Mouse (Mus musculus) kidney, embryonic 15.5 days (tissue): ENCODE measurements at regions not wholly inside any gene's neighbourhood (a gene's known extent, or its start where the extent isn't known, plus 50 kb on each side); places are given as distances from the start of the nearest gene placed in this dataset.
"Not testable (repeated sequence)": the region's sequence is repeated elsewhere in the genome, so short reads cannot be mapped to it uniquely, and the experiment has no call there.

ENCODE experiments used
- ATAC-seq: fragments of 200-750 bp; cut with Nextera tagmentation; replicated peaks from 2 replicates; pipeline ENCODE4 v1.8.0; 2017; ENCODE audit warnings: moderate TSS enrichment; ENCODE audit not compliant: low FRiP score
- H3K27ac ChIP-seq: fragments of 300-500 bp; sonication (generic); 2 replicates; pipeline ENCODE4 v1.5.1; 2015; ENCODE audit warnings: mild to moderate bottlenecking, inconsistent platforms
- H3K27me3 ChIP-seq: fragments of 300-500 bp; sonication (generic); 2 replicates; pipeline ENCODE4 v1.6.1; 2015; ENCODE audit warnings: inconsistent platforms
- H3K36me3 ChIP-seq: fragments of 300-500 bp; sonication (generic); 2 replicates; pipeline ENCODE4 v1.6.1; 2015; ENCODE audit warnings: inconsistent platforms
- H3K4me1 ChIP-seq: fragments of 300-500 bp; sonication (generic); 2 replicates; pipeline ENCODE4 v1.6.1; 2015; ENCODE audit warnings: inconsistent platforms
- H3K4me2 ChIP-seq: fragments of 300-500 bp; sonication (generic); 2 replicates; pipeline ENCODE4 v1.6.1; 2015; ENCODE audit warnings: moderate library complexity, mild to moderate bottlenecking, inconsistent platforms
- H3K4me3 ChIP-seq: fragments of 300-500 bp; sonication (generic); replicated peaks from 2 replicates; pipeline ENCODE4 v1.5.1; 2015; ENCODE audit warnings: mild to moderate bottlenecking, inconsistent platforms
- H3K9ac ChIP-seq: fragments of 300-500 bp; sonication (generic); 2 replicates; pipeline ENCODE4 v1.6.1; 2015; ENCODE audit warnings: mild to moderate bottlenecking, inconsistent platforms
- H3K9me3 ChIP-seq: fragments of 300-500 bp; sonication (generic); replicated peaks from 2 replicates; pipeline ENCODE4 v1.6.1; 2016; ENCODE audit warnings: inconsistent platforms
- WGBS: fragments of 180-500 bp; shearing (Covaris S2); methylation state at CpG from one replicate; pipeline ENCODE4 v1.1.7; 2015; ENCODE audit warnings: mixed read lengths; 5-methylcytosine and 5-hydroxymethylcytosine counted together

- H3K27me3 ChIP-seq: no peaks in the 10 kb centered on the region
- no peaks in the 10 kb centered on the region for H3K9me3 ChIP-seq
- no peaks in the 10 kb centered on the region for H3K4me1 ChIP-seq
- no peaks in the 10 kb centered on the region for H3K36me3 ChIP-seq
- H3K4me3 ChIP-seq: no peak overlapping the region
- no peak overlapping the region for H3K9ac ChIP-seq
- H3K4me2 ChIP-seq: no peak overlapping the region
- H3K27ac ChIP-seq: no peak overlapping the region
- WGBS: 91% methylated on average over 2 of the region's 2 CpGs
- no peak for ATAC-seq
Observed at GRCm38 (mm10) chr14:54042286-54042685, 211.6 kb downstream of the Dad1 start.

GRCm38 (mm10) chr14:54040644-54041043, 213.3 kb downstream of the Dad1 start:
- no peak for ATAC-seq
- H3K4me1 ChIP-seq: no peaks in the 10 kb centered on the region
- no peak overlapping the region for H3K27ac ChIP-seq
- no peak overlapping the region for H3K9ac ChIP-seq
- no peak overlapping the region for H3K4me2 ChIP-seq
- no peaks in the 10 kb centered on the region for H3K27me3 ChIP-seq
- H3K9me3 ChIP-seq: no peaks in the 10 kb centered on the region
- H3K36me3 ChIP-seq: no peaks in the 10 kb centered on the region
- H3K4me3 ChIP-seq: no peak overlapping the region
- WGBS: 69% methylated on average over 2 of the region's 2 CpGs

GRCm38 (mm10) chr14:54034516-54034915, 219.4 kb downstream of the Dad1 start:
- H3K4me1 ChIP-seq: no peaks in the 10 kb centered on the region
- H3K27me3 ChIP-seq: no peaks in the 10 kb centered on the region
- no peak overlapping the region for H3K9ac ChIP-seq
- 78% methylated on average over 2 of the region's 2 CpGs for WGBS
- no peaks in the 10 kb centered on the region for H3K9me3 ChIP-seq
- H3K4me3 ChIP-seq: no peak overlapping the region
- no peaks in the 10 kb centered on the region for H3K36me3 ChIP-seq
- ATAC-seq: no peak
- H3K4me2 ChIP-seq: no peak overlapping the region
- H3K27ac ChIP-seq: no peak overlapping the region

- WGBS: 43% methylated on average over 4 of the region's 4 CpGs
- Histone ChIP-seq H3K27ac (peak overlapping the region; percentile 45; the same call in 1 of the 2 replicates), H3K9me3 (no peaks in the 10 kb centered on the region), H3K36me3 (no peaks in the 10 kb centered on the region), H3K4me3 (no peak overlapping the region), H3K27me3 (no peaks in the 10 kb centered on the region), H3K9ac (no peak overlapping the region), H3K4me2 (no peak overlapping the region), H3K4me1 (0 out of 2 replicates have a peak, but pooled peaks cover 4% of the 10 kb centered on the region)
- no peak for ATAC-seq
Observed at GRCm38 (mm10) chr14:54023552-54023951, 230.4 kb downstream of the Dad1 start.

- H3K4me1 ChIP-seq: 0 out of 2 replicates have a peak, but pooled peaks cover 4% of the 10 kb centered on the region
- H3K36me3 ChIP-seq: no peaks in the 10 kb centered on the region
- H3K9ac ChIP-seq: no peak overlapping the region
- H3K9me3 ChIP-seq: no peaks in the 10 kb centered on the region
- ATAC-seq: no peak
- H3K4me2 ChIP-seq: no peak overlapping the region
- no peaks in the 10 kb centered on the region for H3K27me3 ChIP-seq
- 80% methylated on average over 6 of the region's 6 CpGs for WGBS
- H3K4me3 ChIP-seq: no peak overlapping the region
- H3K27ac ChIP-seq: no peak overlapping the region
Observed at GRCm38 (mm10) chr14:54021443-54021842, 232.5 kb downstream of the Dad1 start.

GRCm38 (mm10) chr14:54014628-54015027, 239.3 kb downstream of the Dad1 start:
- WGBS: 74% methylated on average over 10 of the region's 10 CpGs
- Histone ChIP-seq H3K4me1 (no peaks in the 10 kb centered on the region), H3K27me3 (no peaks in the 10 kb centered on the region), H3K9me3 (no peaks in the 10 kb centered on the region), H3K27ac (no peak overlapping the region), H3K4me2 (no peak overlapping the region), H3K9ac (no peak overlapping the region), H3K4me3 (no peak overlapping the region), H3K36me3 (no peaks in the 10 kb centered on the region)
- no peak for ATAC-seq

GRCm38 (mm10) chr14:54002083-54002482, 251.8 kb downstream of the Dad1 start:
- ATAC-seq: no peak
- H3K4me3 ChIP-seq: no peak overlapping the region
- no peaks in the 10 kb centered on the region for H3K27me3 ChIP-seq
- 82% methylated on average over 1 of the region's 1 CpGs for WGBS
- no peak overlapping the region for H3K9ac ChIP-seq
- H3K9me3 ChIP-seq: no peaks in the 10 kb centered on the region
- H3K27ac ChIP-seq: no peak overlapping the region
- no peaks in the 10 kb centered on the region for H3K4me1 ChIP-seq
- no peak overlapping the region for H3K4me2 ChIP-seq
- no peaks in the 10 kb centered on the region for H3K36me3 ChIP-seq

GRCm38 (mm10) chr14:54000527-54000926, 253.4 kb downstream of the Dad1 start:
- Histone ChIP-seq H3K27ac (no peak overlapping the region), H3K27me3 (no peaks in the 10 kb centered on the region), H3K36me3 (no peaks in the 10 kb centered on the region), H3K9me3 (no peaks in the 10 kb centered on the region), H3K4me1 (no peaks in the 10 kb centered on the region), H3K4me2 (no peak overlapping the region), H3K4me3 (no peak overlapping the region), H3K9ac (no peak overlapping the region)
- WGBS: 80% methylated on average over 5 of the region's 5 CpGs
- ATAC-seq: no peak

GRCm38 (mm10) chr14:53993427-53993826, 260.5 kb downstream of the Dad1 start:
- Histone ChIP-seq H3K4me2 (no peak overlapping the region), H3K27me3 (no peaks in the 10 kb centered on the region), H3K27ac (no peak overlapping the region), H3K4me3 (no peak overlapping the region), H3K4me1 (peaks cover 9% of the 10 kb centered on the region; the same call in 1 of the 2 replicates), H3K36me3 (no peaks in the 10 kb centered on the region), H3K9me3 (no peaks in the 10 kb centered on the region), H3K9ac (no peak overlapping the region)
- WGBS: 64% methylated on average over 2 of the region's 2 CpGs
- ATAC-seq: no peak

GRCm38 (mm10) chr14:53992712-53993286, 261.1 kb downstream of the Dad1 start:
- Histone ChIP-seq H3K4me1 (peaks cover 9% of the 10 kb centered on the region; the same call in 1 of the 2 replicates), H3K27ac (no peak overlapping the region), H3K9me3 (no peaks in the 10 kb centered on the region), H3K36me3 (no peaks in the 10 kb centered on the region), H3K4me3 (no peak overlapping the region), H3K9ac (no peak overlapping the region), H3K4me2 (no peak overlapping the region), H3K27me3 (no peaks in the 10 kb centered on the region)
- 59% methylated on average over 11 of the region's 11 CpGs for WGBS
- no peak for ATAC-seq

GRCm38 (mm10) chr14:53991390-53991789, 262.5 kb downstream of the Dad1 start:
- WGBS: 30% methylated on average over 4 of the region's 4 CpGs
- H3K9ac ChIP-seq: no peak overlapping the region
- no peak overlapping the region for H3K4me3 ChIP-seq
- no peaks in the 10 kb centered on the region for H3K36me3 ChIP-seq
- H3K4me2 ChIP-seq: no peak overlapping the region
- no peak for ATAC-seq
- peaks cover 9% of the 10 kb centered on the region; the same call in 1 of the 2 replicates for H3K4me1 ChIP-seq
- no peaks in the 10 kb centered on the region for H3K9me3 ChIP-seq
- H3K27ac ChIP-seq: no peak overlapping the region
- no peaks in the 10 kb centered on the region for H3K27me3 ChIP-seq

- 0 out of 2 replicates have a peak, but pooled peaks cover 6% of the 10 kb centered on the region for H3K4me1 ChIP-seq
- no peaks in the 10 kb centered on the region for H3K9me3 ChIP-seq
- no peaks in the 10 kb centered on the region for H3K27me3 ChIP-seq
- H3K9ac ChIP-seq: no peak overlapping the region
- ATAC-seq: no peak
- no peaks in the 10 kb centered on the region for H3K36me3 ChIP-seq
- no peak overlapping the region for H3K4me3 ChIP-seq
- H3K4me2 ChIP-seq: no peak overlapping the region
- no peak overlapping the region for H3K27ac ChIP-seq
- 63% methylated on average over 5 of the region's 5 CpGs for WGBS
Observed at GRCm38 (mm10) chr14:53980771-53981170, 273.1 kb downstream of the Dad1 start.

- 68% methylated on average over 11 of the region's 11 CpGs for WGBS
- not testable (repeated sequence) for H3K4me3 ChIP-seq, H3K4me2 ChIP-seq, ATAC-seq, H3K4me1 ChIP-seq, H3K36me3 ChIP-seq, H3K27me3 ChIP-seq, H3K9me3 ChIP-seq, H3K9ac ChIP-seq, H3K27ac ChIP-seq
Observed at GRCm38 (mm10) chr14:53961426-53961825, 292.5 kb downstream of the Dad1 start.
